Mouse (Mus musculus) MEL (cell line): Measurements from ENCODE around the gene Smyd3. TPM values are rescaled to one million over a fixed set of nuclear protein-coding genes. Genes with fewer than 3 reads are reported as not detected.

ENCODE experiments used
- DNase-seq: peaks from one replicate; pipeline ENCODE4 v3.0.0; 2011; ENCODE audit warnings: low read depth, low spot score
- H3K27ac ChIP-seq: 2 replicates; pipeline ENCODE4 v1.5.1; 2012; ENCODE audit warnings: low read depth, mild to moderate bottlenecking, control low read depth, low read length, moderate library complexity; ENCODE audit not compliant: control insufficient read depth
- H3K27me3 ChIP-seq, 2 experiments: fragments of 150-350 bp in 1 of 2; sonication (generic) in 1 of 2; 2 replicates each; pipeline ENCODE4 v1.6.1; 2012; ENCODE audit warnings: low read length in 2 of 2, mild to moderate bottlenecking in 2 of 2, improper control_type of control experiment in 1 of 2, moderate library complexity in 1 of 2; ENCODE audit not compliant: insufficient read depth in 2 of 2, control insufficient read depth in 1 of 2
- H3K36me3 ChIP-seq, 2 experiments: 2 replicates each; pipeline ENCODE4 v1.6.1; 2012 to 2014; ENCODE audit warnings: low read length in 2 of 2, improper control_type of control experiment in 1 of 2, inconsistent platforms in 1 of 2, mild to moderate bottlenecking in 1 of 2; ENCODE audit not compliant: insufficient read depth in 2 of 2, control insufficient read depth in 1 of 2
- H3K4me1 ChIP-seq, 2 experiments: fragments of 150-350 bp in 1 of 2; sonication (generic) in 1 of 2; 2 replicates each; pipeline ENCODE4 v1.6.1; 2012; ENCODE audit warnings: low read length in 2 of 2, improper control_type of control experiment in 1 of 2, mild to moderate bottlenecking in 1 of 2; ENCODE audit not compliant: insufficient read depth in 2 of 2, control insufficient read depth in 1 of 2
- H3K4me3 ChIP-seq, 2 experiments: fragments of 150-350 bp in 1 of 2; sonication (generic) in 1 of 2; 2 replicates each; pipeline ENCODE4 v1.5.1; 2012; ENCODE audit warnings: low read depth in 2 of 2, low read length in 2 of 2, mild to moderate bottlenecking in 2 of 2, moderate library complexity in 2 of 2, control low read depth in 1 of 2, improper control_type of control experiment in 1 of 2; ENCODE audit not compliant: control insufficient read depth in 1 of 2, insufficient read depth in 1 of 2
- H3K79me2 ChIP-seq: 2 replicates; pipeline ENCODE4 v1.6.1; 2012; ENCODE audit warnings: mild to moderate bottlenecking, low read length, moderate library complexity; ENCODE audit not compliant: control insufficient read depth, poor library complexity, insufficient read depth
- H3K9ac ChIP-seq: 2 replicates; pipeline ENCODE4 v1.6.1; 2012; ENCODE audit warnings: low read depth, mild to moderate bottlenecking, control low read depth, low read length, moderate library complexity; ENCODE audit not compliant: control insufficient read depth, poor library complexity, severe bottlenecking
- H3K9me3 ChIP-seq: fragments of 150-350 bp; sonication (generic); replicated peaks from 2 replicates; pipeline ENCODE4 v1.6.1; 2012; ENCODE audit warnings: mild to moderate bottlenecking, low read length, improper control_type of control experiment, moderate library complexity; ENCODE audit not compliant: insufficient read depth
- BHLHE40 ChIP-seq: IDR thresholded peaks from 2 replicates; pipeline ENCODE4 v1.6.1; 2012; ENCODE audit warnings: low read depth, mild to moderate bottlenecking, inconsistent platforms, low read length, improper control_type of control experiment, borderline replicate concordance
- CHD2 ChIP-seq: IDR thresholded peaks from 2 replicates; pipeline ENCODE4 v1.6.1; 2011; ENCODE audit warnings: low read length, improper control_type of control experiment
- CTCF ChIP-seq, 3 experiments: IDR thresholded peaks in 2 of 3; conservative IDR thresholded peaks in 1 of 3; 2 replicates each; pipeline ENCODE4 v1.5.1; 2011 to 2012; ENCODE audit warnings: low read length in 3 of 3, low read depth in 2 of 3, mild to moderate bottlenecking in 2 of 3, improper control_type of control experiment in 1 of 3, inconsistent platforms in 1 of 3, mixed read lengths in 1 of 3, moderate library complexity in 1 of 3; ENCODE audit not compliant: control insufficient read depth in 1 of 3, insufficient read depth in 1 of 3, poor library complexity in 1 of 3, severe bottlenecking in 1 of 3
- GABPA ChIP-seq: IDR thresholded peaks from 2 replicates; pipeline ENCODE4 v1.6.1; 2012; ENCODE audit warnings: low read depth, mild to moderate bottlenecking, inconsistent platforms, low read length, improper control_type of control experiment, moderate library complexity
- HCFC1 ChIP-seq: IDR thresholded peaks from 2 replicates; pipeline ENCODE4 v1.6.1; 2012; ENCODE audit warnings: low read depth, mild to moderate bottlenecking, inconsistent platforms, low read length, improper control_type of control experiment, moderate library complexity
- KAT2A ChIP-seq: conservative IDR thresholded peaks from 2 replicates; pipeline ENCODE4 v1.6.1; 2012; ENCODE audit warnings: low read depth, low read length, improper control_type of control experiment, inconsistent platforms
- MAFK ChIP-seq: IDR thresholded peaks from 2 replicates; pipeline ENCODE4 v1.6.1; 2011; ENCODE audit warnings: low read depth, mild to moderate bottlenecking, low read length, improper control_type of control experiment, borderline replicate concordance
- MAX ChIP-seq: IDR thresholded peaks from 2 replicates; pipeline ENCODE4 v1.6.1; 2011; ENCODE audit warnings: low read length, improper control_type of control experiment
- MXI1 ChIP-seq: IDR thresholded peaks from 2 replicates; pipeline ENCODE4 v1.6.1; 2011; ENCODE audit warnings: mild to moderate bottlenecking, low read depth, low read length, improper control_type of control experiment
- MYB ChIP-seq: IDR thresholded peaks from 2 replicates; pipeline ENCODE4 v1.6.1; 2011; ENCODE audit warnings: mild to moderate bottlenecking, low read depth, low read length, improper control_type of control experiment
- POLR2AphosphoS2 ChIP-seq: IDR thresholded peaks from 2 replicates; pipeline ENCODE4 v1.6.1; 2011; ENCODE audit warnings: low read length, improper control_type of control experiment
- RAD21 ChIP-seq: IDR thresholded peaks from 2 replicates; pipeline ENCODE4 v1.6.1; 2011; ENCODE audit warnings: mild to moderate bottlenecking, low read depth, low read length, improper control_type of control experiment
- RCOR1 ChIP-seq: IDR thresholded peaks from 2 replicates; pipeline ENCODE4 v1.6.1; 2012; ENCODE audit warnings: low read depth, mild to moderate bottlenecking, inconsistent platforms, low read length, improper control_type of control experiment
- SMC3 ChIP-seq: IDR thresholded peaks from 2 replicates; pipeline ENCODE4 v1.6.1; 2011; ENCODE audit warnings: low read depth, low read length, improper control_type of control experiment
- TBP ChIP-seq: IDR thresholded peaks from 2 replicates; pipeline ENCODE4 v1.8.0; 2011; ENCODE audit warnings: low read depth, low read length, improper control_type of control experiment
- UBTF ChIP-seq: IDR thresholded peaks from 2 replicates; pipeline ENCODE4 v1.6.1; 2012; ENCODE audit warnings: low read depth, mild to moderate bottlenecking, inconsistent platforms, low read length, improper control_type of control experiment, moderate library complexity, borderline replicate concordance; ENCODE audit not compliant: insufficient read depth
- ZC3H11A ChIP-seq: IDR thresholded peaks from 2 replicates; pipeline ENCODE4 v1.6.1; 2012; ENCODE audit warnings: low read depth, mild to moderate bottlenecking, inconsistent platforms, low read length, improper control_type of control experiment
- ZNF384 ChIP-seq: IDR thresholded peaks from 2 replicates; pipeline ENCODE4 v1.6.1; 2012; ENCODE audit warnings: low read depth, mild to moderate bottlenecking, inconsistent platforms, low read length, improper control_type of control experiment
- polyA plus RNA-seq, 2 experiments: library from polyadenylated mRNA; stranded (reverse) in 1 of 2; unstranded in 1 of 2; fragments of >175 nt in 1 of 2; fragments of >200 nt in 1 of 2; gene quantifications; 2 replicates each; pipeline versions ENCODE4 v1.2.1 to v1.2.4; 2012; ENCODE audit warnings: low replicate concordance in 2 of 2, low read depth in 1 of 2; ENCODE audit not compliant: insufficient read length in 2 of 2, insufficient read depth in 1 of 2, missing spikeins in 1 of 2
- total RNA-seq: library from RNA; depleted of rRNA; stranded (reverse); fragments of 300-350 nt; gene quantifications from 2 replicates; pipeline ENCODE4 v1.2.3, GENCODE M21; 2012

Smyd3 gene
- total and polyA plus RNA-seq, 3 experiments: 13.3 to 18.2 TPM; not detected in 1

- H3K79me2 ChIP-seq: no peaks in the 10 kb centered on the region
- no peak overlapping the region for H3K9ac ChIP-seq
- no peaks in the 10 kb centered on the region for H3K27me3 ChIP-seq
- no peaks in the 10 kb centered on the region for H3K4me1 ChIP-seq
- DNase-seq: peak; percentile 11
- TF ChIP-seq MAX (no peak), RCOR1 (no peak), HCFC1 (no peak), CTCF (IDR thresholded peaks at IDR 0.05 in 2 of 3, conservative IDR thresholded peaks at IDR 0.05 in 1 of 3; ENCODE audit: control insufficient read depth in 1 of 3, insufficient read depth in 1 of 3, low read depth in 2 of 3, low read length in 3 of 3, poor library complexity in 1 of 3, severe bottlenecking in 1 of 3) (no peak), KAT2A (no peak), CHD2 (no peak), MXI1 (no peak), MYB (no peak), BHLHE40 (no peak), TBP (no peak)
- H3K9me3 ChIP-seq: no peaks in the 10 kb centered on the region
- no peaks in the 10 kb centered on the region for H3K36me3 ChIP-seq
- no peak overlapping the region for H3K4me3 ChIP-seq
- H3K27ac ChIP-seq: no peak overlapping the region
Observed at GRCm38 (mm10) chr1:179240663-179241279, 277.1 kb downstream of the Smyd3 start.

GRCm38 (mm10) chr1:179238639-179239038 lies 279.2 kb downstream of the Smyd3 start:
- Histone ChIP-seq H3K9me3 (no peaks in the 10 kb centered on the region), H3K4me3 (no peak overlapping the region), H3K36me3 (no peaks in the 10 kb centered on the region), H3K27ac (no peak overlapping the region), H3K27me3 (no peaks in the 10 kb centered on the region), H3K4me1 (no peaks in the 10 kb centered on the region), H3K79me2 (no peaks in the 10 kb centered on the region), H3K9ac (no peak overlapping the region)
- DNase-seq: no peak
- TF ChIP-seq TBP (no peak), GABPA (no peak), ZNF384 (no peak), POLR2AphosphoS2 (no peak), MAFK (no peak)

- H3K36me3 ChIP-seq: no peaks in the 10 kb centered on the region
- no peaks in the 10 kb centered on the region for H3K79me2 ChIP-seq
- no peaks in the 10 kb centered on the region for H3K9me3 ChIP-seq
- H3K4me1 ChIP-seq: no peaks in the 10 kb centered on the region
- peak; percentile 28 for TF ChIP-seq ZC3H11A
- TF ChIP-seq SMC3: peak; percentile 52
- TF ChIP-seq CTCF (IDR thresholded peaks at IDR 0.05 in 2 of 3, conservative IDR thresholded peaks at IDR 0.05 in 1 of 3; ENCODE audit: control insufficient read depth in 1 of 3, insufficient read depth in 1 of 3, low read depth in 2 of 3, low read length in 3 of 3, poor library complexity in 1 of 3, severe bottlenecking in 1 of 3): peak; percentile 32 to 66 (median 63); a peak in 5 of 6 replicates
- TF ChIP-seq UBTF: no peak
- no peak for TF ChIP-seq TBP
- peak; percentile 45 for TF ChIP-seq RAD21
- H3K27ac ChIP-seq: no peak overlapping the region
- no peak overlapping the region for H3K4me3 ChIP-seq
- H3K9ac ChIP-seq: no peak overlapping the region
- no peaks in the 10 kb centered on the region for H3K27me3 ChIP-seq
- peak; percentile 56 for DNase-seq
Observed at GRCm38 (mm10) chr1:179237989-179238388, 279.9 kb downstream of the Smyd3 start.
